ENCODE assay signal across 24 mouse cellular contexts in genomic region chr16:44052390-44052789, GRCm38 (mm10). TPM values are rescaled to one million over a fixed set of nuclear protein-coding genes. Genes with fewer than 3 reads are reported as not detected.
A peak's percentile ranks its signal among the peaks of the same experiment; 100 is the strongest.
DNase-seq lines count a peak whose midpoint lies in the region; TF ChIP-seq lines count a peak whose summit lies in the region.
"Had no signal": no experiment of that assay in that cellular context is flagged by ENCODE, and none has a peak within 500 bp of the region (broad histone marks: within the 10 kb centered on the region; RNA-seq: fewer than 3 reads in every experiment).

No protein-coding gene starts in this region.

- peak; percentile 5 for DNase-seq in testis, postnatal 10 days (ENCODE audit: low spot score)
- DNase-seq in testis, postnatal 14 days (ENCODE audit: low spot score) = no peak
- no peak for DNase-seq in CH12.LX (ENCODE audit: extremely low read depth)
- DNase-seq in NIH3T3 (ENCODE audit: low read depth) = peak; percentile 44
- no peak for DNase-seq in limb, embryonic 10.5 days (ENCODE audit: low spot score)
- DNase-seq in right cerebral cortex, postnatal 36 days (ENCODE audit: low spot score in 2 of 2) = no peak
- DNase-seq in heart, adult 8-10 months (ENCODE audit: low spot score) = no peak
- DNase-seq in thymus, postnatal 36 days = no peak
- DNase-seq: adrenal gland, adult 8-10 months; adrenal gland, postnatal 14 days; adrenal gland, postnatal 36 days; B cell, adult 2 months; cerebellum, adult 11-12 months; cerebellum, adult 2 months; cerebellum, adult 9-10 months; cerebellum, postnatal 10 days; cerebellum, postnatal 25 days; forebrain, postnatal 0 days had no signal

- no peaks in the 10 kb centered on the region for H3K9me3 ChIP-seq in CH12.LX (replicated peaks; ENCODE audit: low read length)
- no peaks in the 10 kb centered on the region for H3K9me3 ChIP-seq in limb, embryonic 10.5 days (replicated peaks)
- H3K9me3 ChIP-seq: embryonic facial prominence, embryonic 10.5 days; embryonic facial prominence, embryonic 12.5 days; forebrain, embryonic 13.5 days; forebrain, embryonic 15.5 days; G1E had no signal

- dilution Hi-C loops in CH12.LX (cut with MboI; ENCODE audit: extremely low pct_ligation_motif_present, extremely low pct_unique_long_range_greater_than_20kb, low sequenced_read_pairs) = no loop called here

- peaks cover 4 to 5% of the 10 kb centered on the region in 2 experiments; a peak in 2 of 4 replicates for H3K4me1 ChIP-seq in CH12.LX (ENCODE audit: control insufficient read depth in 1 of 2, insufficient read depth in 2 of 2)
- H3K4me1 ChIP-seq in limb, embryonic 10.5 days = peaks cover 26% of the 10 kb centered on the region
- H3K4me1 ChIP-seq: embryonic facial prominence, embryonic 10.5 days; forebrain, embryonic 13.5 days; forebrain, embryonic 15.5 days had no signal

- no peaks in the 10 kb centered on the region for H3K36me3 ChIP-seq in CH12.LX (replicated peaks in 1 of 2; ENCODE audit: control insufficient read depth in 1 of 2, insufficient read depth in 1 of 2, low read length in 1 of 2)
- no peaks in the 10 kb centered on the region for H3K36me3 ChIP-seq in limb, embryonic 10.5 days
- H3K36me3 ChIP-seq: embryonic facial prominence, embryonic 10.5 days; embryonic facial prominence, embryonic 12.5 days; forebrain, embryonic 15.5 days; G1E had no signal

- TF ChIP-seq CTCF in CH12.LX (conservative IDR thresholded peaks at IDR 0.05 in 1 of 2, IDR thresholded peaks at IDR 0.05 in 1 of 2; ENCODE audit: low read depth in 2 of 2, low read length in 2 of 2) = no peak

- no peak overlapping the region for H3K27ac ChIP-seq in CH12.LX (ENCODE audit: insufficient read depth, low read depth)
- H3K27ac ChIP-seq in limb, embryonic 10.5 days = peak overlapping the region; percentile 31; the same call in 1 of the 2 replicates
- H3K27ac ChIP-seq: embryonic facial prominence, embryonic 12.5 days; forebrain, embryonic 13.5 days; forebrain, embryonic 15.5 days had no signal

- TF ChIP-seq RAD21 in CH12.LX (IDR thresholded peaks at IDR 0.05; ENCODE audit: low read depth, low read length) = no peak

- TF ChIP-seq EP300 in CH12.LX (IDR thresholded peaks at IDR 0.05; ENCODE audit: low read length) = no peak

- no peak overlapping the region for H3K9ac ChIP-seq in CH12.LX (ENCODE audit: insufficient read depth, low read depth)
- H3K9ac ChIP-seq: embryonic facial prominence, embryonic 12.5 days; forebrain, embryonic 13.5 days; forebrain, embryonic 15.5 days; forebrain, postnatal 0 days had no signal

- TF ChIP-seq POLR2A in CH12.LX (IDR thresholded peaks at IDR 0.05; ENCODE audit: low read depth, low read length) = no peak

- no peaks in the 10 kb centered on the region for H3K27me3 ChIP-seq in CH12.LX (replicated peaks)
- no peaks in the 10 kb centered on the region for H3K27me3 ChIP-seq in limb, embryonic 10.5 days (ENCODE audit: low read depth, poor library complexity, severe bottlenecking)
- H3K27me3 ChIP-seq: embryonic facial prominence, embryonic 12.5 days; forebrain, embryonic 13.5 days; forebrain, embryonic 15.5 days had no signal

- no peak overlapping the region for H3K4me3 ChIP-seq in CH12.LX (replicated peaks in 1 of 3; ENCODE audit: low read depth in 2 of 3, low read length in 2 of 3, poor library complexity in 1 of 3)
- H3K4me3 ChIP-seq in limb, embryonic 10.5 days = no peak overlapping the region
- H3K4me3 ChIP-seq: embryonic facial prominence, embryonic 10.5 days; embryonic facial prominence, embryonic 12.5 days; erythroblast, embryonic 14.5 days; forebrain, embryonic 13.5 days; forebrain, embryonic 15.5 days had no signal

- in situ Hi-C loops in CH12.LX (cut with MboI; ENCODE audit: low pct_ligation_motif_present, low pct_unique_long_range_greater_than_20kb, low sequenced_read_pairs) = no loop called here

- no peaks in the 10 kb centered on the region for H3K79me2 ChIP-seq in CH12.LX (replicated peaks; ENCODE audit: control insufficient read depth, extremely low read depth, insufficient read depth, poor library complexity, severe bottlenecking)

- H3K4me2 ChIP-seq in CH12.LX (ENCODE audit: insufficient read depth, low read depth, poor library complexity, severe bottlenecking) = no peak overlapping the region
- H3K4me2 ChIP-seq: embryonic facial prominence, embryonic 12.5 days; forebrain, embryonic 13.5 days; forebrain, embryonic 15.5 days had no signal

- WGBS in limb, embryonic 10.5 days = 89% methylated on average over 6 of the region's 6 CpGs

TF ChIP-seq in CH12.LX, 34 proteins besides CTCF, POLR2A, EP300 and RAD21:
- no peak for TF ChIP-seq E2F4 (IDR thresholded peaks at IDR 0.05; ENCODE audit: insufficient replicate concordance, low read depth, low read length)
- TF ChIP-seq MYC (IDR thresholded peaks at IDR 0.05; ENCODE audit: low read depth, low read length) = no peak
- TF ChIP-seq ZC3H11A (IDR thresholded peaks at IDR 0.05; ENCODE audit: low read depth, low read length) = no peak
- peak; percentile 79 for TF ChIP-seq MAFK (IDR thresholded peaks at IDR 0.05; ENCODE audit: insufficient replicate concordance, low read length)
- no peak for TF ChIP-seq MAZ (IDR thresholded peaks at IDR 0.05; ENCODE audit: low read depth, low read length)

RNA-seq across cellular contexts. Expression of gene Gramd1c, which starts 10.8 kb away (rescaled TPM):
- total RNA-seq in CH12.LX (2012; rRNA removed) (1.5 and 1.9 TPM in 2 replicates), CH12.LX (2014; rRNA removed) (3.9 and 5.1 TPM in 2 replicates)
- 3.1 and 3.5 TPM in 2 replicates for polyA plus RNA-seq in CH12.LX (2012; ENCODE audit: insufficient read length, low read depth)
- polyA plus RNA-seq in limb, embryonic 10.5 days (2016; fragmentation: Nextera tagmentation; extraction: Ambion mirVana) = 3.4 and 6.3 TPM in 2 replicates
- under 1 TPM; 0.35 to 0.79 (median 0.62) TPM for total RNA-seq in heart, adult 8-10 months (2022)
- polyA plus RNA-seq: erythroblast, embryonic 14.5 days had no signal

Comparison
In these comparisons a context has a peak if more than half of its experiments do, and no peak if none do; other contexts are left out.
1. DNase-seq: peak in testis, postnatal 10 days (single experiment) and NIH3T3 (single experiment); none in testis, postnatal 14 days (single experiment), CH12.LX (single experiment), limb, embryonic 10.5 days (single experiment), right cerebral cortex, postnatal 36 days (0 of 2), heart, adult 8-10 months (single experiment) and thymus, postnatal 36 days (0 of 2).